Mouse (Mus musculus): ENCODE results near the gene Eif2ak4. TPM values are rescaled to one million over a fixed set of nuclear protein-coding genes. Genes with fewer than 3 reads are reported as not detected.

Gene Eif2ak4
- total RNA-seq, 1 experiment from 2014 or later = 11.1 TPM

Other genes starting within 250 kb of the Eif2ak4 start
- gene Fsip1, start 131.7 kb upstream of the Eif2ak4 start, total RNA-seq (2017) = 0.49 to 2.0 TPM in 2 of 3 replicates, not detected in the other
- not detected in 3 replicates for gene Gpr176, start 15.2 kb upstream of the Eif2ak4 start, total RNA-seq (2017)
- gene Srp14, start 91.1 kb downstream of the Eif2ak4 start, total RNA-seq (2017) = 189 to 249 TPM (median 241 TPM) in 3 replicates
- 21.5 to 42.1 TPM (median 35.4 TPM) in 3 replicates for gene Bmf, start 161.1 kb downstream of the Eif2ak4 start, total RNA-seq (2017)
- gene Bub1b, start 209.6 kb downstream of the Eif2ak4 start, total RNA-seq (2017) = 9.5 to 15.1 TPM (median 11.3 TPM) in 3 replicates